Mouse (Mus musculus) C2C12 (cell line): ENCODE measurements around the gene Vmn2r101.

Source experiments
- CTCF ChIP-seq: IDR thresholded peaks from one replicate; pipeline ENCODE4 v1.5.1; 2011; ENCODE audit not compliant: control insufficient read depth, insufficient read depth, insufficient read length
- FOSL1 ChIP-seq: IDR thresholded peaks from one replicate; pipeline ENCODE4 v1.8.0; 2011; ENCODE audit warnings: mild to moderate bottlenecking, low read length; ENCODE audit not compliant: poor library complexity, insufficient read depth, severe bottlenecking
- MYOD1 ChIP-seq: IDR thresholded peaks from one replicate; pipeline ENCODE4 v1.6.1; 2011; ENCODE audit warnings: low read depth; ENCODE audit not compliant: control insufficient read depth, insufficient read length
- MYOG ChIP-seq: IDR thresholded peaks from one replicate; pipeline ENCODE4 v1.6.1; 2011; ENCODE audit not compliant: control insufficient read depth, insufficient read length; ENCODE audit errors: extremely low read depth

- TF ChIP-seq CTCF (no peak), MYOG (no peak), FOSL1 (no peak), MYOD1 (no peak)
Measured at GRCm38 (mm10) chr17:19660028-19660427, 83.0 kb downstream of the Vmn2r101 start, which contains the start of gene Vmn2r102.
